Mouse (Mus musculus) ovary, adult 18-20 months (tissue): ENCODE results near the gene Tcf7l2.

Experiments
- DNase-seq: peaks from one replicate; pipeline ENCODE4 v3.0.0; 2022; ENCODE audit warnings: low spot score, mixed read lengths

Tcf7l2 gene

DNA sequence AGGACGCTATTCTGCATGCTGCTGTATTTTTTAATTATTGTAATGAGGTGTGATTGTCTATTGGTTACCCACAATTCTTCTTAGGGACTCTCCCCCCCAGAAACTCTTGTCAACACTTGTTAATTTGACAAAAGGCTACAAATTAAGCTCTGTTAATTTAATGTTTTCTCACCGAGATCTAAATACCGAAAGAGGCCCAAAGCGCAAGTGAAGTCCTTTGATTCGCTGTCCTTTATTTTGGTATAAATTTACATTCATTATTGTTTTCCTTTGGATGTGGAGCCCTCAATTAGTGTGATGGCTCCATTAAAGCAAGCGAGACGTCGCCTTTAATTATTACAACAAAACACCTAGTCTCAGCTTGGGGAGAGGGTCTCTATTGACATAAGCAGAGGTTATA lies 170.3 kb downstream of the Tcf7l2 start:
- DNase-seq, result no peak

DNA sequence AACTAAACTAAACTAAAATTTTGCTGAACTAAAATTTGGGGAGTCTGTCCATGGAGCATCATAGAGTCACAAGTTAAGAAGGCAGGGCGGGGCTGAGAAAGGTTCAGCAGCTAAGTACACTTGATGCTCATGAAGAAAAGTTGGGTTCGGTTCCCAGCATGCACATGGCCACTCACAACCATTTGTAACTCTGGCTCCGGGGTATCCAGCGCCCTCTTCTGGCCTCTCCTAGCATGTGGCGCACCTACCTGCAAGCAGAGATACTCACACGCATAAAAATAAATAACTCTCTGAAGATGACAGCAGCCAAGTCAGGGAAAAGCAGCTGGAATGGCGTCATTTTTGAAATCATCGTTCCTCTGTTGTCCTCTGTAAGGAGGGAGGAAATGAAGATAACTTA lies 171.2 kb downstream of the Tcf7l2 start:
- no peak for DNase-seq

DNA sequence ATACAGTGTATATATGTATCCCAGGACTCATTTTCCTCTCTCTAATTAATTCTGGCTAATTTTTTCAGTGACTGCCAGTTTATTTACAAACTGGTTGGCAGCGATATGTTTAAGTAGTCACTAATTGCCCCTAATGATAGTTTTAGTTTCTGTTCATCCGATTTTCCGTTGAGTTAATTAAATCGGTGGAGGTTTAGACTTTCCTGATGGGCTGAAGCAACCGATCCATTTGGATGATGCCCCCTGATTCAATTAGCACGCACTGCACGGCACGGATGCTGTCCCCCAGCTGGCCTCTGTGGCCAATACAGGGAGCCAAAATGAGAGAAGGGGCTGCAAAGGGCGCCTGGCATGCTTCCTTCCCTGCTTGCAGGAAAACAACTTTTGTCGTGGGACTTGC lies 172.0 kb downstream of the Tcf7l2 start:
- DNase-seq, result no peak

DNA sequence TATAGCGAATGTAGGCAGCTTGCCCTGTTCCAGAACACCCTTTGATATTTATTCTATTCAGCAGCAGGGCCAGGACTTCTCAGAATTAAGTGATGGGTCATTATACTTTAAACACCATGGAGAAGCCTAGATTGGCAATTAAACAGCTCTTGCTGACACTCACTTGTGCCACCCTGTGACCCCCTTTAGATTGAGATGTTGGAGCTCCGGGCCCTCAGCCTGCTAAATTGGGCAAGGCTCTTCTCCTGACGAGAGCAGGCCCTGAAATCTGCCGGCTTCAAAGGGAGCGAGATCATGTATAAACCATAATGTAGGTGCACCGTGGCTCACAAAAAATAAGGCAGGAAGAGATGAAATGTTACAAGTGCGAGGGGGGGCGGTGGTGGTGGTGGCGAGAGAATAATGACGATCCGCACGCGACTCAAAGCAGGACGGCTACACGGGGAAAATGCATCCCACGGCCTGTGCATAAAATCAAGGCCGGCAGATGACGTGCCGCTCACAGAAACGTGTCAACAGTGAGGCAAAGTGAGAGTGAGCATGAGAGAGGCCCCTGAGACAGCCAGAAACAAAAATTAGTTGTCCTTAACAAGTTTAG lies 173.1 kb downstream of the Tcf7l2 start:
- DNase-seq, result no peak

DNA sequence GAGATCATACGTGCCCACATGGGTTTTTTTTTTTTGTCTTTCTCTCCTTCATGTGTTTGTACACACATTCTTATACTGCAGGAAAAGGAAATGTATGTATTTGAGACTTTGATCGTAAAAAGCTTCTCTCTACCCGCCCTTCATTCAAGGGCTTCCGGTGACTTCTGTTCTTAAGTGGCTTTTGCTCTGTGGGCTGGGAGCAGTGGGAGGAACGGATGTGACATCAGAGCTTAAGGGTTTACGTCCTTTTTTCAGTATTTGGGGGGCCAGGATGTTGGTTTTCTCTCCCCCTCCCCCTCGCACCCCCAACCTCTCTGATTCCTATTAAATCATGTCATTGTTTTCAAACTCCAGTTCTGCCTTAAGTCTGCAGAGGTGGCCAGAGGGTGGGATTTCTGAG lies 173.9 kb downstream of the Tcf7l2 start:
- DNase-seq, result no peak

DNA sequence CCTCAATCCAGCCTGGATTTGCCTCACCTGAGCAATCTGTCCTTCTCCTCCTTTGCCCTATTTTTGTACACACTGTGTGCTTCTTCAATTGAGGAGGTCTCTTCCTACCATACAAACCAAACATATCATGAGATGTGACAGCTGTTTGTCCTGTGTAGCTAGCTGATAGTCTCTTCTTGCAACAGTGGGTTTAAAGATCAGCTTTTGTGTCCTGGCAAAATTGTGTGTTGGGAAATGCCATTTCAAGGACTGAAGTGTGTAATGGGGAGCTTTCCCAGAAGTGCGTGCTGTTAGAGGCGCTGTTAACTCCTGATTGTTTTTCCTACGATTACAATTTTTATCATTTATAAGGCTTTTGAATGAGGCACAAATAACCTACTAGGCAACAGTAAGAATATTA lies 174.6 kb downstream of the Tcf7l2 start:
- DNase-seq, result no peak

DNA sequence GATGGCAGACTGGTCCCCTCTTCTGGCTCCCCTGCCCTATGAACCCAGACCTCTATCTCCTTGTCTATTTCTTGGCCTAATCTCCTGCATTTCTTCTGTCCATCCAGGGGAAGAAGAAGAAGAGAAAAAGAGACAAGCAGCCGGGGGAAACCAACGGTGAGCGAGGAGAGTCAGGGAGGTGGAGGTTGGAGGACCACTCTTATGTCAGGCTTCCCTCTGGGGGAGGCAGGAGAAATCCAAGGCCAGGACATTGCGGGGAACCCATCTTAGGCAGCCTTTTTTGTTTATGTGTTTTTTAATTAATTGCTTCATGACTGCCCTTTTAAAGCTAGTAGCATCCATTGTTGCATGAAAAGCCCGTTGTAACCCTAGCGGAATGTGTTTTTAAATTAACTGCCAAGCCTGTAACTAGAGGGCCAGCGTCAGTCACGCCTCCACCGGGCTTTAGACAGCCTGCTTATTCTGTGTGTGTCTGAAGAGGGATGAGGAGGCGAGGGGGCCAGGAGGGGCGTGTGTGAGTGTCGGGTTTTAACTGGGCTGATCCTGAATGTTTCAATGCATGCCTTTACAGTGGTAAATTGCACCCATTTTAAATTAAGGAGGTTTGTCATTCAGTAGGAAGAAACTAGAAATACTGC lies 182.3 kb downstream of the Tcf7l2 start:
- no peak for DNase-seq

DNA sequence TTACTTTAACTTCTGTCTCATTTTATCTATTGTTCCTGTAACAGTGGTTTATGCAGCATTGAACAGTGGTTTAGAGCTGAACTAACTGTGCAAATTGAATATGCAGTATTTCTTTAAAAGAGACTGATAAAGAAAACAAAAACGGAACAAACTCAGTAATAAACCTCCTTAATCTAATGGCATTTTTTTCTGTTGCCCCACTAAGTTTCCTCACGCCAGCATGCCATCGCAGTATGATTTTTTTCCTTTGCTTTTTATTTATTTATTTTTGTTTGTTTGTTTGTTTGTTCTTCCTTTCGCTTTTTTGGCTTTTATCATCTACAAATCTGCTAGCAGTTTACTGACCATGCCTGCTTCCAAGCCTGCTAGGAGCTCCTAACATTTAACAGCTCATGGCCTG lies 183.2 kb downstream of the Tcf7l2 start:
- no peak for DNase-seq

DNA sequence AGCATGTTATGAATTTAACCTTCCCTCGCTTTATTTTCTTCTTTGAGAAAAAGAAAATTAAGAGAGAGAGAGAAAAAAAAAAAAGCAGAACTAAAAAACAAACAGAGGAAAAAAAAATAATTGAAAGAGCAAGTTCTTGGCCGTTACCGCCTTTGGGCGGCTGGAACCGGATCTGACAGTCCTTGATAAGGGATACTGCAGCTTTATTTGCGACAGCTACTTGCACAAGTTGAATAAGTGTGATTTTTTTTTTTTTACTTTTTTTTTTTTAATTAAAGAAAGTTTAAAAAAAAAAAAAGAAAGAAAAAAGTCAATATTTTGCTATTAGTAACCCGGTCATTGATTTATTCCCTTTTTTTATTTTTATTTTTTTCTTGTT lies 183.8 kb downstream of the Tcf7l2 start:
- peak; percentile 52 for DNase-seq

DNA sequence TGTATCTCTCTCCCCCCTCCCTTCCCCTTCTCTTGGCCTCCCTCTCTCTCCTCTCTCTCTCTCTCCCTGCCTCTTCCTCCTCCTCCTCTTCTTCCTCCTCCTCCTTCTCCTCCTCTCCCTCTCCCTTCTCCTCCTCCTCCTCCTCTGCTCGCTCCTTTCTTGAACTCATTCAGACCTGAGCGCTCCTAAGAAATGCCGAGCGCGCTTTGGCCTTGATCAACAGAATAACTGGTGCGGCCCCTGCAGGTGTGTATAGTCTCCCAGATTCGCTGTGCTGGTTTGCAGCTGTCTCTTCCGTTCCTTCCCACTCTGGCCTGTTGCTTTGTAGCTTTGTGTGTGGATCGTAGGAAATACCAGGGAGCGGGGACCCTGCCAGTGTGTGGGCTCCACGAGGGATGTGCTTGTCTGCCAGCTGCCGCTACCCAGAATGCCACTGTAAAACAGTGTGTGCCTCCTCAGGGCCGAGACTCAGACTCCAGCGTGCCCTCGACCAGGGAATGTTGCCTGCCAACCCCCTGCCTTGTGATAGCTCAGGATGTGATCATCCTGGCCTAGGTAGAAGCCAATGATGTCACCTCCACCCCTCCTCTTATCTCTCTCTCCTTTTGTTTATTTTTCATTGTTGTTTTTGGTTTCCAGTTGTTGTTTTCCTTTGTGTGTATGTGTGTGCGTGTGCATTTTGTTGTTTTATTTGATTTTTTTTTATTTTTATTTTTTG lies 184.3 kb downstream of the Tcf7l2 start:
- no peak for DNase-seq

DNA sequence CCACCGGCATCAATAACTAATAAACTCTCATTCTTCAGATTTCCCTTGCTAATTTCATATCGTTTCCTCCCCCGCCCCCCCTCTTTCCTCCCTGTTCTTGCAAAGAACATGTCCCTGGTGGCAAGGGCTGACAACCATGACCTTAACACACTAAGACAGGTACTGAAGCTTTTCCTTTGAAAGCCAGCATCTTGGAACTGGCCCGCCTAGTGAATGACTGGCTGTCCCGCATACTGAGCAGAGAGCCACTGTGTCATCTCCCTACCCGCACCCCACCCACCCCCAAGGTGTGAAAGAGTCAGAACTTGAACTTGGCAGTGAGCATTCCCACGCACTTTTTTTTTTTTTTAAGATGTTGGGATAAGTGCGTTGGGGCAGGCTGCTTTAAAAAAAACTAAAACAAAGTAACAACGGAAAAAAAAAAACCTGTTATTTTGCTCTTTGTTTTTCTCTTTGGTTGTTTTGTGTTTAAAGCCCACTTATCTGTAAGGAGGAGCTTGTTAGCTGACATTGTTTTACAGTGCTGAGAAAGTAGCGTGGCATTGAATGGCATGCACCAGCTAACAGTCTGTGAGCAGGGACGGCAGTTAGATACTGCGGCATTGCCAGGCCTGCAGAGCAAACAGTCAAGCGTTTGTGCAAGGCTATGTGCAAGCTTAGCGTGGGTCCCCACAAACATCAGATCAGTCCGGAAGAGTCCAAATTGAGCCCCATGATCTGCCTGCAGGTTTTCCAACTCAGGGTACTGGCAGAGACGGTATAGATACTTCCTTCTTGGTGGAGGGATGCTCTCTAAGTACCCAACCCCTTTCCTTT lies 185.4 kb downstream of the Tcf7l2 start:
- DNase-seq, result no peak

DNA sequence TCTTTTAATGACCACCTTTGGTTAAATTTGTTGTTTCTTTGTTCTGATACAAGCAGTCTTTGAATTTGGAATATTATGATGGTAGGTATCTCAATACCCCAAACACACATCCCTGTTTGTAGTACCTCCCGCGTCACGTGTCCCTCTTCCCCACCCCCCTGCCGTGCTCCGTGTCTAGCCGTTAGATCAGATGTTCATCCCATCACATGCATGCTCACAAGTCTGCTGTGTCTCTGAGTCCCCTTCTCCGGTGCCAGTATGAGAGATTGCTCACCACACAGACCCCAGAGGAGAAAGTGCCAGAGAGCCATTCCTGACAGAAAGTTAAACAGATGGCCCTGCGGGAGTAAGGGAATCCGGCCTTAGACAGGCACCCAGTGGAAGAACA lies 186.0 kb downstream of the Tcf7l2 start:
- no peak for DNase-seq

DNA sequence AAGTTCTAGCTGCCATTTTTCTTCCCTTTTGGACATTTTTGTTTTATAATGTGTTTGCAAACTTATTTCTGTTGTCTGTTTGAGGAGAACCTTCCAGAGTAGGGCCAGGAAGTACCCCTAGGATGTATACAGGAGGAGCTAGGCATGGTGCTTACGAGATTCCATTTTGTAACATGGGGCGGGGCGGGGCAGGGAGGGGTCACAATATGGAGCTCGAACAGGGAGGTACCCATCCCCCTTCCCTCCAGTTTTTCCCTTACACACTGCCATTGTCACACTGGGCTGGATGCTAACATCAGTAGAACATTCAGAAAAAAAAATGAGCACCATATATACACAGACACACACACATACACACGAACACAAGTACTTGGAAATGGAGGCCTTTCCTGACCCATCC lies 187.1 kb downstream of the Tcf7l2 start:
- no peak for DNase-seq

DNA sequence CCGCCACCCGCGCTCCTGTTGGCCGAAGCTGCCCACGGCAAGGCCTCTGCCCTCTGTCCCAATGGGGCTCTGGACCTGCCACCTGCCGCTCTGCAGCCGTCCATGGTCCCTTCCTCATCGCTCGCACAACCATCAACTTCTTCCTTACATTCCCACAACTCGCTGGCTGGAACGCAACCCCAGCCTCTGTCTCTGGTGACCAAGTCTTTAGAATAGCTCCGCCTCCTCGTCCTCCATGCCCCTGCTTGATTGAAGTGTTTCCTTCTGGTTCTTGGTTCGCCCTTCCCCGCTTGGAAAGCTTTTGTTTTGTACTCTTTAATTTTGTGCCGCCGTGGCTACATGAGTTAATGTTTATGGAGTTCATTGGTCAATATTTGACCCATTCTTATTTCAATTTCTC lies 190.0 kb downstream of the Tcf7l2 start:
- DNase-seq, result no peak

DNA sequence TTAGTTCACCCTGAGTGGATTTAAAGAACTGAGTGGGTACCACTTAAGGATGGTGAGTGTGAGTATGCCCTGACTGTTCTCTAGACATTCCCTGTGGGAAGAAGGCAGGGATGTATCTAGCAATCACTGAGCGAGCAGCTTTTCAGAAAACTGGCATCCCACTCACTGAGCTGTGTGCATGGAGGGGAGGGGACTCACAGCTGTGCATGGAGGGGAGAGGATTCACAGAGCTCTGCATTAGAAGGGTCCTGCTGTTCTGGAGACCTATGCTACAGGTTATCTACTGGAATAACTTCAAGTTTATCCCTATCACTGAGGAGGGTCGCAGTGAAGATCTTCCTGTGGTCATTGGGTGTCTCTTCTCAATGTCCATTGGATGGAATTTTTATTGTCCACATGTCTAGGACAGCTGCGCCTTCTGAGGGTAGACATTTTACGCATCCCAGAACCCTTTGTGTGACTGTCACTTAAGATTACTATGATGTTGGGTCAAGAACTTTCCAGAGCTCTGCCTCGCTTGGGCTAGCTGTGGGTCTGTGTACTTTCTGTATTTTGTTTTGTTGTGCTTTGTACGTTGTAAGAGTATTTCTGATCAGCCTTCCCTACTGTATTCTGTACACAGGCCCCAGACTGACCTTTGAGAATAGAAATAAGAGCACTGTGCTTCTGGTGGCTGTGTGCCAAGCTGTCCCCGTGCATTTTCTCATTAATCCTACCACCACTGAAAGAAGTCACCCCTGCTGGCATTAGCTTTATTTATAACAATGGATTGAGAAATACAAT lies 192.5 kb downstream of the Tcf7l2 start:
- no peak for DNase-seq

DNA sequence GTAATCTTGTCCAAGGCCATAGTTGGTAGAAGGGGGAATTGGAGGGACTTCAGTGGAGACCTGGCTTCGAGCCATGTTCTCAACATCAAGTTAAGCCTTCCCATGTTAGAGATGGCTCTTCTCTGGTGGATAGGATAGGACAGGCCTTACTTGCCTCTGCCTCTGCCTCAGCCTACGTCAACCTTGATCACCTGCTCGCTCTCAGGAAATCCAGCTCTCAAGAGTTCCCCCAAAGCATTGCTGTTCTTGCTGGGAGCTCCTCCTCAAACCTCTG lies 193.0 kb downstream of the Tcf7l2 start:
- no peak for DNase-seq

DNA sequence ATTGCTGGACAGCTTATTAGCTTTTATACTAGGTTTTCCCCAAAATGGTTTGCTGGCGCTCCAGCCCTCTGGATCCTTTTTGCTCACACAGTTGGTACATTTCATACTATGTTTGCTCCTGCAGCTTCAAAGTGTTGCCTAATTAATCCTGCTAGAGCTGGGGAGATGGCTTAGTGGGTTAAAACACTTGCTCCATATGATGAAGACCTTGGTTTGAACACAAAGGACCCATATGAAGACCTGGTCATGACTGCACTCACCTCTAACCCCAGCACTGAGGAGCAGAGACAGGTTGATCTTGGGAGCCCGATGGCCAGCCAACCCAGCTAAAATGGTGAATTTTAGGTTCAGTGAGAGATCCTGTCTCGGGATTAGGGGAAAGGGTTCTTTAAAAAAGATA lies 195.4 kb downstream of the Tcf7l2 start:
- no peak for DNase-seq

DNA sequence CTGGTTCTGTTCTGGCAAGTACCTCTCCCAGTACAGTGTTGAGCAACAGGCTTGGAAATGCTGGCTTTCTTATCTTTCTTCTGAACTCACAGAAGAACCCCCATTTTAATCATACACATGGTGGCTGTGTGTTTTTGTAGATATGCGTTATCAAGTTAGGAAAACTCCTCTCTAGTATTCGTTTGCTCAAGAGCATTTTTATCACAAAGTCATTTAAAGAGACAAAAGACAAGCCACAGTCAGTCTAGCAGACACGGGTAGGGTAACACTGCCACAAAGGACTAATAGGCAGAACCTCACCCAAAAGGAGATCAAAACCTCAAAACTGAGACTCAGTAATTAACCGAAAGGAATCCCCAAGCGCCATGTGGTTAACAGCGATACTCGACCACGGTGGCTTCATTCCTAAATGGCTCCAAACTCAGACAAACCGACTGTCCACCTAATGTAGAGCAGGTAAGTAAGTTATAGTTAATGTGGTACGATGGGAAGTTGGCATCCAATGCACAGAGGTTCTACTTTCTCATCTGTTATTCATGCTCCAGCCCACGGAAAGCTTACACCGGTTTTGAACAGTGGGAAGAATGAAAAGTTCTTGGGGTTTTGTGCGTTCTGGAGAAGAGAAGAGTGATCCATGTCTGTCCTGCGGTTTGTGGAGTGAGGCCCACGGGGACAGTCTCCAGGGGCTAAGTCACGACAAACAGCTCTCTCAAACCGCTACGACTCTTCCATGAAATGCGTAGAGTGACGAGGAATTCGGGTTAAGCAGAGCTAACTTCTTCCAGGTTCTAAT lies 196.8 kb downstream of the Tcf7l2 start:
- DNase-seq, result no peak

DNA sequence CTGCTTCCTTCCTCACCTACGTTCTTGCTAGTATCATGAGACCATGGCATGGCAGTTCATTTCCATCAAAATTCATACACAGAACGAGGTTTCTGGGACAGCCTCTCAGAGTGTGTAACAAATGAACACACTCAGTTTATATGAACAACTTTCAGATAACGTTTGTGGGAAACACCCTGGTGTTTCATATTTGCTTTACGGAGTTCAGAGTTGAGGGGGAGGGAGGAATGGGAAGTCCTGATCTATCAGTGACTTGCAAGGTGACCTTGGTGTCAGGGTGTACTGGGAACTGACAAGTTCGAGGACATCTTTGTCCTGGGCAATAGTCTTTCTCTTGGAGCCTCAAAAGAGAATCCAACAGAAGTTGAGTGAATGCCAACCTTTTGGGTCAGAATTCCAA lies 197.5 kb downstream of the Tcf7l2 start:
- DNase-seq, result no peak

DNA sequence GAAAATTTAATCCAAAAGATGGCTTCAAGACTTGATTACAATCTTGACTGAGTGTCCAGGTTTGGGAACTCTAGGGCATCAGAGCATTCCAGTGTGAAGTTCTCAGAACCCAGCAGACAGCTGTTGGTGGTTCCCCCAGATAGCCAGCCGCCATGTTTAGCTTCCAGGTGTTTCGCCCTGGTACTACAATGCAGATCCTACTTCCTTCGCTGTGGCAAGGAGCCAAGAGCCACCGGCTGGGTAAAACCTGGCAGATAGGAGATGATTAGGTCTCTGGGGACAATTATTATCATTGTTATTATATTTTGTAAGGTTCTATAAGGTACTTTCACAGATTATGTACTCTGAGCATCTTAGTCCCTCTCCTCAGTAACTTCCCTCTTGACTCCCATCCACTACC lies 198.1 kb downstream of the Tcf7l2 start:
- no peak for DNase-seq

DNA sequence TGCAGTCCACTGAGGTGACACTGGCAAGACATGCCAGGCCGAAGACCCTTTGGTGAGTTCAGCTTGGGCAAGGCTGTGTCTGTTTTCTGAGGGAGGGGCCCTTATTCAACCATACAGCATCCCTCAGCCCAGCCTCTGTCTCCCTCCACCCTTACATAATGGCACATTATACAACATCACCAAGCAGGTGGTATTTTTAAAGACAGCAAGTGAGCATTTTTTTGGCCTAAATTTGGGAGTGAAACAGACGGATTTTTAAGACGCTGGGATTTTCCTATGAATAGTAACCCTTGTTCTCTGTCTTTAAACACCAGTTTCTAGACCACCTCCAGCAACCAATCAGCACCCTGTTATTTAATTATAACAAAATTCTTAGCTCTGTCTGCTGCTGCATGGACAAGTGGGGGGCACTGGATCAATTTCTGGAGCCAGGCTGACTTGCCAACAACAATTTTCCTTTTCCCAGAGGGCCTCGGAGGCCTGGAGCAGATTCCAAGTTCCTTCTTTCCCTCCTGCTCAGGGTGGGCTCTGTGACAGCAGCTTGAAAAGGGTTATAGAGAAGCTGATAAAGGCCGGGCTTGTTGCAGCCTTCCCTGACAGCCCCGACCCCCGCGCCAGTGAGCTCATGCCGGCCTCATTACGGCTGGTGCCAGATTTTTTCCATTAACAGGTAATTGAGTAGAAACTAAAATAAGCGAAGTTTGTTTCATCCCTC lies 199.1 kb downstream of the Tcf7l2 start:
- no peak for DNase-seq
